Mouse (Mus musculus): ENCODE data around the gene Ptms. TPM values are rescaled to one million over a fixed set of nuclear protein-coding genes. Genes with fewer than 3 reads are reported as not detected.

Ptms gene
- total RNA-seq, 2 experiments from 2014 or later: 16.1 to 33.0 TPM

- ATAC-seq (replicated peaks; ENCODE audit: poor library complexity, severe bottlenecking): no peak
These were observed 53.3 kb downstream of the Ptms start for GRCm38 (mm10) chr6:124866560-124866959.

GRCm38 (mm10) chr6:124865766-124866362 lies 54.0 kb downstream of the Ptms start:
- no peak for ATAC-seq (replicated peaks; ENCODE audit: poor library complexity, severe bottlenecking)

Other genes with a start within 250 kb of the Ptms start
- gene Emg1, start 207.9 kb downstream of the Ptms start, total RNA-seq (2014; fragmentation: Nextera tagmentation): 201 and 231 TPM in 2 replicates
- 193 and 209 TPM in 2 replicates for gene Emg1, start 207.9 kb downstream of the Ptms start, total RNA-seq (2017)
- 310 and 315 TPM in 2 replicates for gene Phb2, start 207.8 kb downstream of the Ptms start, total RNA-seq (2014; fragmentation: Nextera tagmentation)
- 320 and 326 TPM in 2 replicates for gene Phb2, start 207.8 kb downstream of the Ptms start, total RNA-seq (2017)
- 169 and 206 TPM in 2 replicates for gene Ptpn6, start 181.4 kb downstream of the Ptms start, total RNA-seq (2014; fragmentation: Nextera tagmentation)
- gene Ptpn6, start 181.4 kb downstream of the Ptms start, total RNA-seq (2017): 327 and 371 TPM in 2 replicates
- 177 and 222 TPM in 2 replicates for gene Grcc10, start 178.7 kb downstream of the Ptms start, total RNA-seq (2014; fragmentation: Nextera tagmentation)
- gene Grcc10, start 178.7 kb downstream of the Ptms start, total RNA-seq (2017): 109 and 136 TPM in 2 replicates
- not detected in 2 replicates for gene Gm45234, start 164.1 kb downstream of the Ptms start, total RNA-seq (2014; fragmentation: Nextera tagmentation)
- not detected in 2 replicates for gene Gm45234, start 164.1 kb downstream of the Ptms start, total RNA-seq (2017)
- 25.1 and 37.2 TPM in 2 replicates for gene Atn1, start 163.6 kb downstream of the Ptms start, total RNA-seq (2014; fragmentation: Nextera tagmentation)
- gene Atn1, start 163.6 kb downstream of the Ptms start, total RNA-seq (2017): 2.6 and 3.0 TPM in 2 replicates
- gene Eno2, start 150.4 kb downstream of the Ptms start, total RNA-seq (2014; fragmentation: Nextera tagmentation): 0.23 TPM in 1 of 2 replicates, not detected in the other
- gene Eno2, start 150.4 kb downstream of the Ptms start, total RNA-seq (2017): not detected in 2 replicates
- gene Lrrc23, start 140.4 kb downstream of the Ptms start, total RNA-seq (2014; fragmentation: Nextera tagmentation): not detected in 2 replicates
- 0.98 TPM in 1 of 2 replicates, not detected in the other for gene Lrrc23, start 140.4 kb downstream of the Ptms start, total RNA-seq (2017)
- gene Spsb2, start 111.4 kb downstream of the Ptms start, total RNA-seq (2014; fragmentation: Nextera tagmentation): 3.1 and 5.2 TPM in 2 replicates
- gene Spsb2, start 111.4 kb downstream of the Ptms start, total RNA-seq (2017): 4.6 and 10.5 TPM in 2 replicates
- gene Tpi1, start 105.8 kb downstream of the Ptms start, total RNA-seq (2014; fragmentation: Nextera tagmentation): 357 and 379 TPM in 2 replicates
- gene Tpi1, start 105.8 kb downstream of the Ptms start, total RNA-seq (2017): 273 and 305 TPM in 2 replicates
- gene Usp5, start 90.6 kb downstream of the Ptms start, total RNA-seq (2014; fragmentation: Nextera tagmentation): 88.8 and 89.4 TPM in 2 replicates
- gene Usp5, start 90.6 kb downstream of the Ptms start, total RNA-seq (2017): 93.5 and 98.6 TPM in 2 replicates
- gene Cdca3, start 90.6 kb downstream of the Ptms start, total RNA-seq (2014; fragmentation: Nextera tagmentation): 86.1 and 89.0 TPM in 2 replicates
- 128 and 162 TPM in 2 replicates for gene Cdca3, start 90.6 kb downstream of the Ptms start, total RNA-seq (2017)
- not detected in 2 replicates for gene Gnb3, start 79.8 kb downstream of the Ptms start, total RNA-seq (2014; fragmentation: Nextera tagmentation)
- not detected in 2 replicates for gene Gnb3, start 79.8 kb downstream of the Ptms start, total RNA-seq (2017)
- 1.4 and 4.3 TPM in 2 replicates for gene P3h3, start 62.4 kb downstream of the Ptms start, total RNA-seq (2014; fragmentation: Nextera tagmentation)
- gene P3h3, start 62.4 kb downstream of the Ptms start, total RNA-seq (2017): 3.4 and 4.0 TPM in 2 replicates
- 2.0 TPM in 1 of 2 replicates, not detected in the other for gene Gpr162, start 56.1 kb downstream of the Ptms start, total RNA-seq (2014; fragmentation: Nextera tagmentation)
- gene Gpr162, start 56.1 kb downstream of the Ptms start, total RNA-seq (2017): not detected in 2 replicates
- gene Cd4, start 31.9 kb downstream of the Ptms start, total RNA-seq (2014; fragmentation: Nextera tagmentation): 0.90 TPM in 1 of 2 replicates, not detected in the other
- gene Cd4, start 31.9 kb downstream of the Ptms start, total RNA-seq (2017): 0.41 and 0.60 TPM in 2 replicates
- 1.4 and 3.8 TPM in 2 replicates for gene Lag3, start 8.4 kb downstream of the Ptms start, total RNA-seq (2014; fragmentation: Nextera tagmentation)
- 1.4 and 9.6 TPM in 2 replicates for gene Lag3, start 8.4 kb downstream of the Ptms start, total RNA-seq (2017)
- 82.4 and 102 TPM in 2 replicates for gene Mlf2, start 11.3 kb upstream of the Ptms start, total RNA-seq (2014; fragmentation: Nextera tagmentation)
- gene Mlf2, start 11.3 kb upstream of the Ptms start, total RNA-seq (2017): 49.5 and 79.7 TPM in 2 replicates
- 96.6 and 112 TPM in 2 replicates for gene Cops7a, start 45.4 kb upstream of the Ptms start, total RNA-seq (2014; fragmentation: Nextera tagmentation)
- 48.8 and 52.0 TPM in 2 replicates for gene Cops7a, start 45.4 kb upstream of the Ptms start, total RNA-seq (2017)
- gene Pianp, start 76.6 kb upstream of the Ptms start, total RNA-seq (2014; fragmentation: Nextera tagmentation): not detected in 2 replicates
- not detected in 2 replicates for gene Pianp, start 76.6 kb upstream of the Ptms start, total RNA-seq (2017)
- gene Zfp384, start 89.0 kb upstream of the Ptms start, total RNA-seq (2014; fragmentation: Nextera tagmentation): 75.9 and 87.6 TPM in 2 replicates
- gene Zfp384, start 89.0 kb upstream of the Ptms start, total RNA-seq (2017): 24.3 and 31.9 TPM in 2 replicates
- 49.2 and 55.8 TPM in 2 replicates for gene Ing4, start 119.7 kb upstream of the Ptms start, total RNA-seq (2014; fragmentation: Nextera tagmentation)
- gene Ing4, start 119.7 kb upstream of the Ptms start, total RNA-seq (2017): 34.7 and 40.2 TPM in 2 replicates
- gene Acrbp, start 129.6 kb upstream of the Ptms start, total RNA-seq (2014; fragmentation: Nextera tagmentation): 10.6 and 17.5 TPM in 2 replicates
- 1.3 and 3.9 TPM in 2 replicates for gene Acrbp, start 129.6 kb upstream of the Ptms start, total RNA-seq (2017)
- 8.7 and 13.4 TPM in 2 replicates for gene Lpar5, start 147.8 kb upstream of the Ptms start, total RNA-seq (2014; fragmentation: Nextera tagmentation)
- 2.7 and 5.2 TPM in 2 replicates for gene Lpar5, start 147.8 kb upstream of the Ptms start, total RNA-seq (2017)
- gene Chd4, start 175.9 kb upstream of the Ptms start, total RNA-seq (2014; fragmentation: Nextera tagmentation): 136 and 161 TPM in 2 replicates
- gene Chd4, start 175.9 kb upstream of the Ptms start, total RNA-seq (2017): 246 and 373 TPM in 2 replicates
- 65.6 and 82.8 TPM in 2 replicates for gene Nop2, start 211.8 kb upstream of the Ptms start, total RNA-seq (2014; fragmentation: Nextera tagmentation)
- gene Nop2, start 211.8 kb upstream of the Ptms start, total RNA-seq (2017): 79.2 and 82.4 TPM in 2 replicates
- 26.4 and 37.4 TPM in 2 replicates for gene Iffo1, start 225.1 kb upstream of the Ptms start, total RNA-seq (2014; fragmentation: Nextera tagmentation)
- 11.8 and 14.0 TPM in 2 replicates for gene Iffo1, start 225.1 kb upstream of the Ptms start, total RNA-seq (2017)
- gene Gapdh, start 246.4 kb upstream of the Ptms start, total RNA-seq (2014; fragmentation: Nextera tagmentation): 2,842 and 3,031 TPM in 2 replicates
- gene Gapdh, start 246.4 kb upstream of the Ptms start, total RNA-seq (2017): 1,694 and 2,022 TPM in 2 replicates